Mouse (Mus musculus) embryonic fibroblast, embryonic 13.5 days (primary cell): ENCODE measurements around the gene Fbxo3. TPM values are rescaled to one million over a fixed set of nuclear protein-coding genes. Genes with fewer than 3 reads are reported as not detected.

Experiments
- H3K27ac ChIP-seq: 2 replicates; pipeline ENCODE4 v1.5.1; 2012; ENCODE audit warnings: low read length, control low read depth, inconsistent platforms; ENCODE audit not compliant: insufficient read depth
- H3K4me1 ChIP-seq: 2 replicates; pipeline ENCODE4 v1.6.1; 2011; ENCODE audit warnings: low read length; ENCODE audit not compliant: control insufficient read depth, insufficient read depth
- H3K4me3 ChIP-seq: 2 replicates; pipeline ENCODE4 v1.5.1; 2011; ENCODE audit warnings: mild to moderate bottlenecking, control low read depth, low read length; ENCODE audit not compliant: insufficient read depth
- CTCF ChIP-seq: IDR thresholded peaks from 2 replicates; pipeline ENCODE4 v1.5.1; 2011; ENCODE audit warnings: mild to moderate bottlenecking, control low read depth, low read length, moderate library complexity, borderline replicate concordance; ENCODE audit not compliant: insufficient read depth
- POLR2A ChIP-seq: IDR thresholded peaks from 2 replicates; pipeline ENCODE4 v1.6.1; 2011; ENCODE audit warnings: low read depth, mild to moderate bottlenecking, control low read depth, low read length, moderate library complexity
- polyA plus RNA-seq: library from polyadenylated mRNA; stranded (reverse); fragments of >200 nt; gene quantifications from 2 replicates; pipeline ENCODE4 v1.2.4, GENCODE M21; 2011; ENCODE audit warnings: low read depth; ENCODE audit not compliant: missing spikeins, insufficient read length

The Fbxo3 gene
- polyA plus RNA-seq, 1 experiment, result 43.5 TPM

DNA sequence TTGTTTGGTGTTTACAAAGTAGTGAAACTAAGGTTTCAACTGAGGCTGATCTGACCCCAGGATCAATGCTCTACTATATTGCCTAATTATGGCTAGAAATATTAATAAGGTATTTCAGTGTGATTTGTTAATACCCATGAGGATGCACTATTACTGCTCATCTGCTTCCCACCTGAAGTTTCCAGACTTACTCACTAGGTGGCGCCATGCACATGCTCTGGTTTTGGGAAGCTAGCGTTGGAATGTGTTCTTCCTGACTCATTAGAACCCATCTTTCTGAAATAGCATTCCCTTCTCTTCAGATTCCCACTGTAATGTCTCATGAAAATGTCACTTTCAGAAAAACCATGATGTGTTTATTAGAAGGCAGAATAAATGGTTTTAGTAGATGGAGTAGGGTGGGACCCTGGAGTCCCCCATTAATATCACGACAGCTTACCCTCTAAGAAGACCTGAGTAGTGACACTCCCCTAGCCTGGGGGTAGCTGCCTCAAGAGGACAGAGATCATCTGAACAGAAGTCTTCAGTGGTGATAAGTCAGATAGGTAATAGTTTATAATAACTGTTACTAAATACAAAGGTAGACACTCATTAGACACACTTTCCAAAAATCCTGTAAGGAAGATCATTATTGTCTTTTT is 7.4 kb downstream of the Fbxo3 start:
- Histone ChIP-seq H3K4me1 (no peaks in the 10 kb centered on the region), H3K27ac (no peak overlapping the region), H3K4me3 (no peak overlapping the region)
- TF ChIP-seq POLR2A (no peak), CTCF (peak; percentile 75; the same call in 1 of the 2 replicates)

- no peak overlapping the region for H3K27ac ChIP-seq
- H3K4me1 ChIP-seq, result no peaks in the 10 kb centered on the region
- H3K4me3 ChIP-seq, result no peak overlapping the region
- TF ChIP-seq CTCF (no peak), POLR2A (no peak)
Observed at GRCm38 (mm10) chr2:104035595-104035994, 8.1 kb downstream of the Fbxo3 start.

DNA sequence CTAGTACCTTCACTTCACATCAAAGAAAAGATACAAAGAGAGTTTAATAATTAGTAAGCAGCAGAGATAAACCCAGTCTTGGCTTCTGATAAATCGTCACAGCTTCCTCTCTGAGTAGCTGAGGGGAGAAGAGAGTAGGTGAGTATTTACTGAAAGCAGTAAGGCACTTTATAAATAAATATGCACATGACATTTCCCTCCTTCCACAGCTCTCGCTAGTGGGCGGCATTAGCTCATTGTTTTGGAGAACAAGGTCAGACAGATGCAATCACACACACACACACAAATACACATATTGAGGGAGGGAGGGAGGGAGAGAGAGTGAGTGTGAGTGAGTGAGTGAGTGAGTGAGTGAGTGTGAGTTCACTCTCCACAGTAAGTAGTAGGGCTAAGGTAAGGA is 8.8 kb downstream of the Fbxo3 start:
- TF ChIP-seq CTCF, result no peak
- TF ChIP-seq POLR2A, result no peak
- no peak overlapping the region for H3K4me3 ChIP-seq
- no peaks in the 10 kb centered on the region for H3K4me1 ChIP-seq
- H3K27ac ChIP-seq, result no peak overlapping the region

DNA sequence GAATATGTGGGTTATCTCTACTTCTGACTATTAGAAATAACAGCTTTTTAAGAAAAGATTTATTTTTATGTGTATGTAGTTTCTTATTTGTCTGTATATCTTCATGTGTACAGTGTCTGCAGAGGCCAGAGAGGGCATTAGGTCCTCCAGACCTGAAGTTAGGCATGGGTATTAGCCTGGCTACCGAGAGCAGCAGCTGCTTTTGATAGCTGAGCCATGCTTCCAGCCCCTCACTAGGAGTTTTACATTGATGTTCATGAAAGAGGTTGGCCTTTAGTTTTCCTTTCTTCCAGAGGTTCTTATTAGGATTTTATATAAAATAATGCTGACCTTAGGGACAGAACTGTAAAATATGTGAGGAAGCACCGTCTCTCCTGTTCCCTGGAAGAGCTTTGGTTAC is 10.7 kb downstream of the Fbxo3 start:
- H3K27ac ChIP-seq, result no peak overlapping the region
- no peak for TF ChIP-seq CTCF
- H3K4me1 ChIP-seq, result no peaks in the 10 kb centered on the region
- H3K4me3 ChIP-seq, result no peak overlapping the region

- H3K27ac ChIP-seq, result no peak overlapping the region
- H3K4me3 ChIP-seq, result no peak overlapping the region
- TF ChIP-seq POLR2A (no peak), CTCF (no peak)
- H3K4me1 ChIP-seq, result no peaks in the 10 kb centered on the region
Observed at GRCm38 (mm10) chr2:104041632-104042031, 14.1 kb downstream of the Fbxo3 start.

- Histone ChIP-seq H3K27ac (no peak overlapping the region), H3K4me1 (no peaks in the 10 kb centered on the region), H3K4me3 (no peak overlapping the region)
- TF ChIP-seq POLR2A (no peak), CTCF (no peak)
Observed at GRCm38 (mm10) chr2:104042766-104043165, 15.2 kb downstream of the Fbxo3 start.

GRCm38 (mm10) chr2:104043624-104044478 is 16.3 kb downstream of the Fbxo3 start:
- TF ChIP-seq CTCF (no peak), POLR2A (no peak)
- H3K4me1 ChIP-seq, result no peaks in the 10 kb centered on the region
- H3K4me3 ChIP-seq, result no peak overlapping the region
- no peak overlapping the region for H3K27ac ChIP-seq

DNA sequence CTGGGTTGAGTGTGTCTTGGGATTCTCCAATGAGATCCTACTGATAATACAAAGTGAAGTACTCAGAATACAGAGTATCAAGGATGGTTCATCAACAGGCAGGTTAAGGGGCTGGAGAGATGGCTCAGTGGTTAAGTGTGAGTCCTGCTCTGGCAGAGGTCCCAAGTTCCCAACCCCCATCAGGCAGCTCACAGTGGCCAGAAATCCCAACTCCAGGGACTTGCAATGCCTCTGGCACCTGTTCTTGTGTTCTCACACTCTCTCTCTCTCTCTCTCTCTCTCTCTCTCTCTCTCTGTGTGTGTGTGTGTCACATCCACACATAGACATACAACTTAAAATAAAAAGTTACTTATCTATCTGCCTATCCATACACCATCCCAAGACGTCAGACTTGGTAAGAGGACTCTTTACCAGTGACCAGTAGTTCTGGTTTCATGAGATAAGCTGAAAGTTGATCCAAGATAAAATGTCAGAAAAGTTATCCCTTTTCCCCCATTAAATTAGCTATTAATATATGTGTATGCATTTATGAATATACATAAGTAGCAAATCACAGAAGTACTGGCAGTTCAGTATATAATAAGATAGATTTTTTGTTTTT is 17.1 kb downstream of the Fbxo3 start:
- no peak for TF ChIP-seq POLR2A
- no peak for TF ChIP-seq CTCF
- H3K4me1 ChIP-seq, result no peaks in the 10 kb centered on the region
- H3K4me3 ChIP-seq, result no peak overlapping the region
- no peak overlapping the region for H3K27ac ChIP-seq

- H3K4me1 ChIP-seq, result no peaks in the 10 kb centered on the region
Observed at GRCm38 (mm10) chr2:104058381-104058780, 30.9 kb downstream of the Fbxo3 start.

GRCm38 (mm10) chr2:104058954-104059353 is 31.4 kb downstream of the Fbxo3 start:
- no peak for TF ChIP-seq POLR2A
- TF ChIP-seq CTCF, result no peak
- no peaks in the 10 kb centered on the region for H3K4me1 ChIP-seq
- H3K27ac ChIP-seq, result no peak overlapping the region
- H3K4me3 ChIP-seq, result no peak overlapping the region

More at GRCm38 (mm10) chr2:104058381-104058780, 30.9 kb downstream of the Fbxo3 start:
- TF ChIP-seq CTCF (no peak), POLR2A (no peak)
- no peak overlapping the region for H3K27ac ChIP-seq
- H3K4me3 ChIP-seq, result no peak overlapping the region
